Mouse (Mus musculus) cerebellum, postnatal 25 days (tissue): ENCODE data around the gene Mrps17.

ENCODE experiments used
- DNase-seq, 2 experiments: peaks; one replicate each; pipeline ENCODE4 v3.0.0; 2021; ENCODE audit warnings: mixed read lengths in 2 of 2

Gene Mrps17

DNA sequence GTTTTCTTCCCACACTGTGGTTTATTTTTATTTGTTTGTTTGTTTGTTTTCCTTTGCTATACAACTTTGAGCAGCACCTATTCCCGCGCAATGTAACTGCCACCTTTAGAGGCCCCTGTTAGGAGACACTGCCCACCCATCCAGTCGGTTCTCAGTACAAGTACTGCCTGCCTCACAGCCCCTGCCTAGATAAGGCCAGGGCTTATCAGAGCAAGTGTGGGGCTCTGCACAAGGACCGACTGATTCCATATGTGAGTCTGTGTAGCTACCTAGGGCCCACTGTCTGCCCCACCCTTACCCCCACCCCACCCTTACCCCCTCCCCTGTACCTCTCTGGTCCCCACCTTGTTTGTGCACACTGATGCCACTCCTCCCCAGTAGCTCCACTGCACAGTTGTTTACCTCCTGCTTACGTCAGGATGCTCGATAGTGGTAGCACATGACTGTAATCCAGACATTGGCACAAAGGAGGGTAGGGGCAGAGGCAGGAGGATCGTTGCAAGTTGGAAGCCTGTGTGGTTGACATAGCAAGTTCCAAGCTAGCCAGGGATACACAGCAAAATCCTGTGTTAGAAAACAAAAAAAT, 27.7 kb downstream of the Mrps17 start:
- DNase-seq: no peak

DNA sequence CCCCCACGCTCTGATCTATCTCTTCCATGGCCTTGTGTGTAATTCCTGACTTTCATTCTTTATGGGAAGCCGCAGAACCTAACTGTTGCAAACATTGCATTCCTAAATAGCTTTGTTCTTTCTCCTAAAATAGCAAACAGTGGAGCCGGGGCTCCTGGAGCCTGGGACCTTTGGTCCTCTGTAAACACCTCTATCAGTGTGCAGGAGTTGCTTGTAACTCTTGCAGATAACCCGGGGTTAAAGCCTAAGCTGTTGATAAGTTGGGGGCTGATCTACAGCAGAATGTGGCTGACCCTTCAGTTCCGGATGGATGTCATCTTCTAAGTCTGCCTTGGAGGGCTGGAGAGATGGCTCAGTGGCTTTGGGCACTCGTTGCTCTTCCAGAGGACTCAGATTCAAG, 28.8 kb downstream of the Mrps17 start:
- no peak for DNase-seq

DNA sequence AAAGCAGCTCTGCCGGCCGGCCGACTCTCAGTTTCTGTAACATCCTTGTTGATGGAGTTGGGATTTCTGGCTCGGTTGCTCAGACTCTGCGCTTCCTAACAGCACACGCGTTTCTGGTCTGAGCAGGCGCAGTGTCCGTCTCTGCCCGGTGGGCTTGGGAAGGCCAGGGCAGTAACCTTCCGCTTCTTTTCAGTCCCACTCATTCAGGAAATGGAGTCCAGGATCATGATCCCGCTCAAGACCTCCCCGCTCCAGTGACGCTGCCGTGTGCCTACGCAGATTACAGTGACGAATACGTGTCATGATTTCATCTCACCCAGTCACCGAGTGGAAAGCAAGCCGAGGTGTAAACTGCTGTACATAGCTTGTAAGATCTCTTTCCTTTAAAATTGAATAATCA, 41.6 kb downstream of the Mrps17 start:
- DNase-seq: no peak

DNA sequence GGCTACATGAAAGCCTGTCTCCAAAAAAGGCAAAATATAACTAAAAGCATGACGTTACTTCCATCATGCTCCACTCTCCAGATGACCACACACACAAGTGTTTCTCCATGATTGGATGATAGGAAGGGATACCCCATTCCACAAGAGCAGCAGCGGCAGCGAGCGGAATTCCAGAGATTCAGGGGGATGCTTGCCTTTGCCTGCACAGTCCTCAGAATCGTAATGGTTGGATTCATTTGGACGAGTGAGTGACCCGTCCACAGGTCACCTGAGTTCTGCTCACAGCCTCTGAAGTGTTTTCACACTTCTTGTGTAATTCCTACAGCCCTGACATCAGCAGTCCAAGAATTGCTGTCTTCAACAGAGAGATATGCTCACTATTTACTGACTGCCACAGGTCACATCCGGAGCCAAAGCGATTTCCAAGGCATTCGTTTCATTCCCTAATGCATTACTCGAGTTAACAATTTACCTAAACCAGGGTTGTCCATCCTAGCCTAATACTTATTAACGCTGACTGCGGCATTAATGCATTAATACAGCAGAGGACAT, 44.7 kb downstream of the Mrps17 start:
- DNase-seq: no peak

DNA sequence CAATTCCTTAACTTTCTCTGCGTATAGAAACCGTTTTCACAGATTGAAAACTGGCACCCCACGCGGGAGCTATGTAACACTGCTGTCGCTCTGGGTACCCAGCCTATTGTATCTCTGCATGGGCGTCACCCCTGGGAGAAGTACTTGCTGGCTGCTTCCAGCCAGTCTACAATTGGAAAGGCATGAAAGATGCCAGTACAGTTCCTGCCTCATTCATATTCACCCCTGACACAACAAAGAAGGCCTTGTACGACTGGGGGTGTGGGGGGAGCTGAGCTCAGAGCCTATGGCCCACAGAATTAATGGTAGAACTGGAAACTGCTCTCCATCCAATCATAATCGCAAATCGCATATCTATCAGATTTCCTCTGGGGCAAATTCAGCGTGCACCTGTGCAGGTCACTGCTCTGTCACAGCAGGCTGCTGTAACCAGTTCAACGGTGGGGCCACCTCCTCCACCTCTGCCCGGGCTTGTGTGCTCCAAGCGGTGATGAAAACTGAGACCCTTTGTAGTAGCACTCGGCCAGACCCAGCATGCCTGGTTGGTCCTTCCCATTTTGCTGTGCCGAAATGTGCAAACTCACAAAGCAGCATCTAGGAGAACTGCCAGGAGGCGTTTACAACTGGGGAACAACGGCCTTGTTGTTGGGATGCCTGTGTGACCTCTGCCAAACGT, 46.7 kb downstream of the Mrps17 start:
- peak; percentile 15 to 26 for DNase-seq

DNA sequence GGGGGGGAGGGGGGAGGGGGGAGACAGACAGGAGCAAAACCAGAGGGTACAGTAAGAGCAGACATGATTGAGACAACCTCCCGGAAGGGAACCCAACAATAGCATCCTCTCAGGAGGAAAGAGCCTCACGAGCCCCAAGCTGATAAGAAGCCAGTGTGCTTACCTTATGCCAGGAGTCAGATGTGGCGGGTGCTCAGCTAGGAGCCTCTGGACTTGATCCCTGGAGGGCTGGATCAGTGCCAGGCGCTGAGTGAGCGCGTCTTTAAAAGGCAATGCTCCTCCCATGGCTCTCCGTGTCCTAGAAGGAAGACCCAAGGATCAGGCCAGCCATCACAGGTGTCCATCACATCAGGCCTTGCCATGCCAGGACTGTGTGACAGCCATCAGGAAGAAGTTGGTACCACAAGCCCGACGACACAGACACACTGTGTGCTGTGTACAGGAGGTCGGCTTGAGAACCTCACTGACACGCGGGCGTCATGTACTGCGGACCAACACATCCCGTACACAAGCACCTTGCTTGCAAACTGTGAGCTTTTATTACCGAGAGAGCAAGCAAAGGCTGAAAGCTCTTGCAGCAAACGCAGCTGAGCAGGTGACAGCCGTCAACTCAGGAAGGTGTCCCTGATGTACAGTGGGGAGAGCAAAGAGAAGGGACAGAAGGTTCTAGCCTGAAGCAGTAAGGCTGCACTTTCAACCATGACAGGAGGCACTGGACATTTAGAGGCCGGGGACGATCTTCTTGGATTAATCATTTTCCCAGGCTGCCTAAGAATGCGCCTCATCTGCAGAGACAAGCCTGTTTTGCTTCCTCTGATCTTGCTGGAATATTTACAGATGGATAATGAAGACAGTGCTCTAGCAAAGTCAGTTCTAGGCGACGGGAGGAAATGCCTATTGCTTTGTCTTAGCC, 55.4 kb downstream of the Mrps17 start:
- DNase-seq: no peak
